Mouse (Mus musculus) embryo, embryonic 11.5 days (tissue): Measurements from ENCODE around the gene Eif1b.
"Not testable (repeated sequence)": the region's sequence is repeated elsewhere in the genome, so short reads cannot be mapped to it uniquely, and the experiment has no call there.

Experiments
- DNase-seq: peaks from one replicate; pipeline ENCODE4 v3.0.0-alpha.2; 2012; ENCODE audit warnings: low read depth, low spot score

The Eif1b gene

DNA sequence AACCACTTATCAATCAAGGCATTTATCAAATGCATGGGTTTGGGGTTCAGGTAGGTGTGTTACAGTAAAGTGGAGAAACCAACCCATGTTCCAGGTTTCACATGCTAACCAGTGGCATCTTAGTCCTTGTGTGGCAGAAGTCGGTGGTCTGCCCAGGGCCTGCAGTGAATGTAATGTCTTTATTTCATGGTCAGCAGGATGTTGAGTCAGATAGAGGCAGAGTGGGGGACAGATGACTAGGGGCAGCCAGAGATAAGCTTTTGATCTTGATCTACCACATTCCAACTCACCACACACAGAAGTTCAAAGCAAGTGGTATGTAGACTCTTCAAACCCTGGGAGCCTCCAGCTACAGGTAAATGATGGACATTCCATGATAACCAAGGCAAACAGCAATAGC lies 29.1 kb downstream of the Eif1b start:
- no peak for DNase-seq

DNA sequence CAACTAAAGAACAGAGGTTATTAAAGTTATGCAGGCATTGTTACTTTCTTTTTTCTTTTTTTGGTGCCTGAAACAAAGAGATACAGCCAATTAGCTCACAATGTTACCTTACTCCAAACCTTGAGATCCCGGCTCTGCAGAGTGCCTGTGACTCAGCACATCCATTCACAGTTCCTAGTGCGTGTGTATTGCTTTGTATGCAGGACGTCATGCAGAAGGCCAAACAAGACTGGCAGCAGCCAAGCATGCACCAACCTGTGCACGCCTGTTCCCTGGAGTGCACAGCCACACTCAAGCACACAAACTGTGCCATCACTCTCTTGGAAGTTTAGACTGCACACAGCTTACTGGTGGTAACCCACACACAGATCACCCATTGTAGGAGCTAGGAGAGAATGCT lies 35.2 kb downstream of the Eif1b start:
- no peak for DNase-seq

DNA sequence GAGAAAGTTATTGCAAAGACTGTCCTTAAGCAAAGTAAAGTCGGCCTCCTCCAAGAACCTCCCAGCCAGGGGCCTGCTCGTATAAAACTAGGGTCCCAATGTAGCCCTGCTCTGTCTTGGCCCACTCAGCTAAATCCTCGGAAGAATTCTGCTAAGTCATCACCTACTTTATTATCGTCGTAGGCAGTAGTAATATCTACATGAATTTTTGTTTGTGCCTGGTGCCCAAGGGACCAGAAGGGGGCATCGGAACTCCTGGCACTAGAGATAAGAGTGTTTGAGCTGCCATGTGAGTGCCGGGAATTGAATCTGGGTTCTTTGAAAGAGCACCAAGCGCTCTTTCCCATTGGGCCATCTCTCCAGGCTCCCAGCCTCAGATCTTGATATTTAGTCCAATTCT lies 35.9 kb downstream of the Eif1b start:
- DNase-seq, result no peak

DNA sequence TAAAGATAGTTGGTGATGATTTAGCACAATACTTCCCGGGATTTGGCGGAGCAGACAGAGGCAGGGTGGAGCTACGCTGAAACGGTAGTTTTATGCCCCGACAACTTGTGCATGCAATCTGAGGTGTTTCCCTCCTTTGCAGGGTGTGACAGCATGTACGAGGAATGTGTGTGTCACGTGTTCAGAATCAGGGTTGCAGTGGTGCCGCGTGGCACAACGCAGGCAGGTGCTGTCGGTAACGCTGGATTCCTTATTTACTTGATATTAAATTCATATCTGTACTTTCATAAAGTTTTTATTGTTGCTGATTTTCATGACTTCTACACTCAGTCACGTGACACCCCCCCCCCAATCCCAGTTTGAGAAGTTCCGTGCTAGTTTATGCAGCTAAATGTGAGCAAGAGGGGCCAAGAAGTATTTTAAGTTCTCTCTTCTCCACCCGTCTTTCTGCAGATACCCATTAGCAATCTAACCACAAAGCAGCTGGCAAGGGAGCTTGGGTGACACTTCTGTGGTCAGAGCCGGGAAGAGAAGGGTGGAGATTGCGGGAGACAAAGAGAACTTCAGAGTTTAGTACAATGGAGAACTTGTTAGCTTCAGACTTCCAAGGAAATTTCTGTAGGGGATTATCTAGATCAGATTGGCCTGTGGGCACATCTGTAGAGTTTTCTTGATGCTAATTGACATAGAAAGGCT lies 36.9 kb downstream of the Eif1b start:
- DNase-seq, result no peak

DNA sequence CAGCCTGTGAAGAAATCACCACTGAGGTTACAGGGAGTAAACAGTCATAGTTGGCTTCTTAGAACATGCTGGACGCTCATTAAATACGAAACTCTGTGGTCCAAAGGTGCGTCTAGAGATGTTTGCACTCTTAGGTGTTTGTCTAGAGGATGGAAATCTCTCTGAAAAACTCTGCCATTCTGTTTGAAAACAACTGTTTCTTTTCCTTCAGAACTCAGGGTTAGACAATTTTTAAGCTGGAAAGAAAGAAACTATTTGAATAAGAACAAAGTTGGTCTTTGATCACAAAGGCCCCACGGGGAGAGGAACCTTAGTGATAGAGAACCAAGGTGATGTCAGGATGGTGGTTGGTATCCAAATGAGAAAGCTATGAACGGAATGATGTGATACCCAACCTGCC lies 38.4 kb downstream of the Eif1b start:
- DNase-seq, result no peak

DNA sequence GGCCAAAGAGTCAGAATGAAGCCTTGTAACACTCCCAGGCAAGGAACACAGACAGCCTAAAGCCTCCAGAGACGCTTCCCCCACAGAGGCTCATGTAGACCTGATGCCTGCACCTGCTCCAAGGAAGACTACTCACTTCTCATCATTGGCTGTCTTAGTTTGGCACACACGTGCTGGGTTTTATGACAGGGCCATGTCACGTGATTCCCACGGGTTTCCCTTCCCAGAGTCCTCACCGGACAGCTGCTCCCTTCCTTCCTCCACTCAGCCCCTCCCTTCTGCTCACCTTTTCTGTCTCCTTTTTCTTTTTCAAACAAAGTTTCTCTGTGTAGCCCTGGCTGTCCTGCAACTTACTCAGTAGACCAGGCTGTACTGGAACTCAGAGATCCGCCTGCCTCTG lies 40.0 kb downstream of the Eif1b start:
- DNase-seq, result no peak

DNA sequence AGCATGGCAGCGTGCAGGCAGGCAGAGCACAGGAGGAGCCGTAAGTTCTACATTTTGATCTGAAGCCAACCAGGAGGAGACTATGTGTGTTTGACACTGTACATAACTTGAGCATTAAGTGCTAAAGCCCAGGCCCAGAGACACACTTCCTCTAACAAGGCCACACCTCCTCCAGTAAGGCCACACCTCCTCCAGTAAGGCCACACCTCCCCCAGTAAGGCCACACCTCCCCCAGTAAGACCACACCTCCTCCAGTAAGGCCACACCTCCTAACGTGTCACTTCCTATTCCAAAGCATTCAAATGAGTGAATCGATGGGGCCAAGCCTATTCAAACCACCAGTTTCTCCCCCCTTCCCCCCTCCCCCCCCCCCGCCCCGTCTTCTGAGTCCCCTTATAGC lies 40.7 kb downstream of the Eif1b start:
- DNase-seq, result no peak

DNA sequence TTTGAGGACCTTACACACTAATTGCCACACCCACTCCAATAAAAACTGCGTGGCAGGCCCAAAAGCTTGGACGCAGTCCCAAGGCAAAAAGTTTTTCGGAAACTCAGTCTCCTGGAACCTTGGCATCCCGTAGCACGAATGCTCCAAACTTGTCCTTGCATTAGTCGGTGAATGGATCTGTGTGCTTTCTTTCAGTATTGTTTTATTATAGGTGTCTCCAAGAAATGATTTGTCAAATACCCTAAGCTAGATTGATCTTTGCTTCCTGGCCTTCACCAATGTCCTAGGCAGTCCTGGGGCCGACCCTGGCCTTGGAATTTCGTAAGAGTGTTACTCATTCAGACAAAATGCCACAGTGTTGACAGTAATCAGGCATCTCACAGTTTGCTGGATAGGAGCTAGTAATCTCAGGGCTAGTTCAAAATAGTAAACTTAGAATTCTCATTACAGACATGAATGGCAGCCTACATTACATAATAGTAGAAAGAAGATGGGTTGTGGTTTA lies 41.5 kb downstream of the Eif1b start:
- not testable (repeated sequence) for DNase-seq

DNA sequence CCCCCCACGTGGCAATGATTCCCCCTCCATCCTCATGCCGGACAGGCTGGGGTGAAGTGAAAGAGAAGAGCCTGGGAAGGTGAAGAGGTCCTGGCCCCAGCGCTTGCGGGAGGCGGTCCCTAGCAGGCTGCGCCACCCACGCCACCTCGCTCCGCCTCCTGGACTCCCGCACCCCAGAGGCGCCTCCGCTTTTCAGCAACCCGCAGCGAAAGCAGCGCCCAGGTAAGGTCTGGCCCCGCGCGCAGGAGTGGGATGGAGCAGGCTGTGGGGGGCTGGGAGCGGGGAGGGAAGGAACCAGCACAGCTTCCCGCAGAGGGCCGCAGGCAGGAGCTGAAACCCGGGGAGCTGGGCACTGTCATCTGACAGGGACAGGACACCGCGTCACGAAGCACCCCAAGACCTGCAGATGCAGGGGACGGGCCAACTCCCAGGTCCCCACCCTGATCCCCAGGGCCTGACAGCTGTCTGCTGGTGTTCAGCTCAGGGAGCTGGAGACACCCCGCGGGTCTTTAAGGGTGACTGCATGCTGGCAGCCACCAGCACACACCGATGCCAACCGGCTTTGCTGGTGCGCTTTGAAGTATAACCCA lies 47.7 kb downstream of the Eif1b start, which contains the start of gene Entpd3:
Gene Entpd3, plus strand, starts transcription at position 157 of the 590 bp plus-strand sequence.
- DNase-seq, result no peak

DNA sequence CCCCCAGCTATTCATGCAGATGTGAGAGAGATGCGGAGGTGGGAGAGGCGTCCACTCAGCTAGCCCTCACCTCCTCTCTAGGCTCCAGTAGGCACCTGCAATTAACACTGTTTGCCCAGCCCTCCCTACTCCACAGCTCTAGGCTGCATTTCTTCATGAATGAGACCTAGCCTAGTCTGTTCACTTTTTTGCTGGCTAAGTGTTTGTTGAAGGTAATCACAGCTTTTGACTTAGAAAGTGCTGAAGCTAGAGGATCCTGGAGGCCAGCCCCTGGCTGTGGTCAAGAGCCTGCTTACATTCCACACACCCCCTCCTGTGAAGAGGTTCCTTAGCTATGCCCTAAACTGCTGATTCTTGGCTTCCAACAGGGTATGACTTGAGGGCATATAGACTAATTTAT lies 49.4 kb downstream of the Eif1b start:
- no peak for DNase-seq

DNA sequence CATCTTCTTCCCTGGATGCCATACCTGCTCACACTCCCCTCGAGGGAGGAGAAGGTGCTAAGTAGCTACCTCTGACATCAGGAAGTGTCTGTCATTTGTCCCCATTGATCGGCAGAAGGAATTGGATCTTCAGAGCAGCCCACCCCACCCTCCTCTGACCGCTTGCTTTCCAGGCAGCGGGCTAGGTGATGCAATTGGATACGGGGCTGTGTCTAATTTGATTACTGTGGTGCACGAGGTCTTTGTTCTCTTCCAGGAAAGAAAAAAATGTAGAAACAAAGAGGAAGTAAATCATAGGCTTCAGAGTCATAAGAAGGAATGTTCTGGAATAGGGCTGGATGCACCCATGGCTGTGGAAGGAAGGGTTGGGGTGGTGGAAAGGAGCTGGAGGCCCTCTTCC lies 50.2 kb downstream of the Eif1b start:
- no peak for DNase-seq
